Mouse (Mus musculus): ENCODE measurements at regions not wholly inside any gene's neighbourhood (a gene's known extent, or its start where the extent isn't known, plus 50 kb on each side); places are given as distances from the start of the nearest gene placed in this dataset.

DNA sequence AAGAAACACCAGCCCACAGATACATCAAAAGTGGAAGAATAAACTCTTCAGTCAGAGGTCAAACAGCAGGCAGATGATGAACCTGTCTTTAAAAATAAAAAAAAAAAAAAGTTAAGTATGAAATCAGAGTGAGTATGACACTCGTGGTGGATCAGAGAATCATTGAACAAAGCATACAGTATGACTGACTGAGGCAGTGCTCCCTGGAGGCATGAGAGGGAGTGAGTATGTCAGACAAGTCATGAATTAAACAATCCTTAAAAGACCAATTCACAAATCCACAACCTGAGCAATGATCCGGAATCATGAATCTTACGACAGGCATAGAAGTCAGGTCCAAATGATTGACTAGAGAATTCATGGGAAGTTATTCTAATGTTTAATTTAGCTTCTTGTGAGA, 555.4 kb upstream of the Slc39a10 start:
- no peak for TF ChIP-seq POLR2A (IDR thresholded peaks at IDR 0.05; ENCODE audit: control insufficient read depth, low read depth, low read length)
- no peak for TF ChIP-seq CTCF (IDR thresholded peaks at IDR 0.05; ENCODE audit: control insufficient read depth, insufficient read depth, insufficient replicate concordance, low read depth, low read length)
